Mouse (Mus musculus) megakaryocyte, embryonic 14.5 days (primary cell): ENCODE measurements around the gene Rhoj.

Experiments
- FLI1 ChIP-seq: IDR thresholded peaks from 2 replicates; pipeline ENCODE4 v1.6.1; 2012; ENCODE audit warnings: low read length, inconsistent platforms, mixed read lengths
- GATA1 ChIP-seq: IDR thresholded peaks from 3 replicates; pipeline ENCODE4 v1.6.1; 2012; ENCODE audit warnings: mixed read lengths, low read length, inconsistent platforms, borderline replicate concordance

DNA sequence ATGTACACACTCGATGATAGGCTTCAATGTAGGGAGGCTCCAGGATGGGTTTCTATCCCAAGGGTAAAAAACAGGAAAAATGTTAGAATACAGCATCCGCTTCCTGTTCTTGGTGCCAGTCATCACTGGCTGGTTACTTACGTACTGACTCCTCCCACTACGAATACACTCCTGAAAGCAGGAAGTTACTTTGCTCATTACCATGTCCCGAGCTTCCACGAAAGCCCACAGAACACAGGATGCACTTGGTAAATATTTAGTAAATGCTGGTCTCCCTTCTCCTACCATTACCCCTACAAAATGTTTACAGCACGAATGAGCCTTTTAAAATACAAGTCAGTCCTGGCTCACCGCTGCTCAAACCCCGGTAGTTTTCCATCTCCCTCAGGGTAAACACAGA is 104.8 kb downstream of the Rhoj start:
- TF ChIP-seq FLI1 (no peak), GATA1 (no peak)
